Mouse (Mus musculus): ENCODE results near the gene A730049H05Rik. TPM values are rescaled to one million over a fixed set of nuclear protein-coding genes. Genes with fewer than 3 reads are reported as not detected.

Gene A730049H05Rik
- polyA plus RNA-seq, 1 experiment = not detected

- 58% methylated on average over 5 of the region's 5 CpGs for WGBS
- H3K27ac ChIP-seq (ENCODE audit: insufficient read depth, low read depth, low read length) = no peak overlapping the region
- no peaks in the 10 kb centered on the region for H3K4me1 ChIP-seq (ENCODE audit: control insufficient read depth, insufficient read depth, low read length)
- TF ChIP-seq CTCF (IDR thresholded peaks at IDR 0.05; ENCODE audit: insufficient read depth, low read depth, low read length) = no peak
- TF ChIP-seq POLR2A (IDR thresholded peaks at IDR 0.05; ENCODE audit: insufficient read depth, low read depth, low read length) = no peak
- no peak overlapping the region for H3K4me3 ChIP-seq (ENCODE audit: insufficient read depth, low read depth, low read length)
These were observed 5.3 kb downstream of the A730049H05Rik start for GRCm38 (mm10) chr6:92821606-92822005.

- Histone ChIP-seq H3K4me3 (ENCODE audit: insufficient read depth, low read depth, low read length) (no peak overlapping the region), H3K27ac (ENCODE audit: insufficient read depth, low read depth, low read length) (no peak overlapping the region), H3K4me1 (ENCODE audit: control insufficient read depth, insufficient read depth, low read length) (no peaks in the 10 kb centered on the region)
- 57% methylated on average over 6 of the region's 6 CpGs for WGBS
- no peak for TF ChIP-seq CTCF (IDR thresholded peaks at IDR 0.05; ENCODE audit: insufficient read depth, low read depth, low read length)
- TF ChIP-seq POLR2A (IDR thresholded peaks at IDR 0.05; ENCODE audit: insufficient read depth, low read depth, low read length) = no peak
These were observed 5.7 kb downstream of the A730049H05Rik start for GRCm38 (mm10) chr6:92822006-92822405.

GRCm38 (mm10) chr6:92823991-92824390, 7.7 kb downstream of the A730049H05Rik start:
- 77% methylated on average over 7 of the region's 7 CpGs for WGBS
- H3K4me3 ChIP-seq (ENCODE audit: insufficient read depth, low read depth, low read length) = no peak overlapping the region
- TF ChIP-seq CTCF (IDR thresholded peaks at IDR 0.05; ENCODE audit: insufficient read depth, low read depth, low read length) (no peak), POLR2A (IDR thresholded peaks at IDR 0.05; ENCODE audit: insufficient read depth, low read depth, low read length) (no peak)
- no peak overlapping the region for H3K27ac ChIP-seq (ENCODE audit: insufficient read depth, low read depth, low read length)
- H3K4me1 ChIP-seq (ENCODE audit: control insufficient read depth, insufficient read depth, low read length) = no peaks in the 10 kb centered on the region

GRCm38 (mm10) chr6:92826561-92826960, 10.3 kb downstream of the A730049H05Rik start:
- no peak for TF ChIP-seq POLR2A (IDR thresholded peaks at IDR 0.05; ENCODE audit: insufficient read depth, low read depth, low read length)
- no peak for TF ChIP-seq CTCF (IDR thresholded peaks at IDR 0.05; ENCODE audit: insufficient read depth, low read depth, low read length)
- no peak overlapping the region for H3K4me3 ChIP-seq (ENCODE audit: insufficient read depth, low read depth, low read length)
- no peak overlapping the region for H3K27ac ChIP-seq (ENCODE audit: insufficient read depth, low read depth, low read length)
- no peaks in the 10 kb centered on the region for H3K4me1 ChIP-seq (ENCODE audit: control insufficient read depth, insufficient read depth, low read length)
- 87% methylated on average over 5 of the region's 5 CpGs for WGBS

- no peak overlapping the region for H3K27ac ChIP-seq (ENCODE audit: insufficient read depth, low read depth, low read length)
- no peak overlapping the region for H3K4me3 ChIP-seq (ENCODE audit: insufficient read depth, low read depth, low read length)
- H3K4me1 ChIP-seq (ENCODE audit: control insufficient read depth, insufficient read depth, low read length) = no peaks in the 10 kb centered on the region
- no peak for TF ChIP-seq CTCF (IDR thresholded peaks at IDR 0.05; ENCODE audit: insufficient read depth, low read depth, low read length)
- TF ChIP-seq POLR2A (IDR thresholded peaks at IDR 0.05; ENCODE audit: insufficient read depth, low read depth, low read length) = no peak
- 65% methylated on average over 5 of the region's 5 CpGs for WGBS
These were observed 11.1 kb downstream of the A730049H05Rik start for GRCm38 (mm10) chr6:92827360-92827759.

- H3K4me1 ChIP-seq (ENCODE audit: control insufficient read depth, insufficient read depth, low read length) = no peaks in the 10 kb centered on the region
- H3K4me3 ChIP-seq (ENCODE audit: insufficient read depth, low read depth, low read length) = no peak overlapping the region
- TF ChIP-seq POLR2A (IDR thresholded peaks at IDR 0.05; ENCODE audit: insufficient read depth, low read depth, low read length) (no peak), CTCF (IDR thresholded peaks at IDR 0.05; ENCODE audit: insufficient read depth, low read depth, low read length) (no peak)
- WGBS = 96% methylated on average over 2 of the region's 2 CpGs
- no peak overlapping the region for H3K27ac ChIP-seq (ENCODE audit: insufficient read depth, low read depth, low read length)
These were observed 12.9 kb downstream of the A730049H05Rik start for GRCm38 (mm10) chr6:92829148-92829547.

- no peak for TF ChIP-seq CTCF (IDR thresholded peaks at IDR 0.05; ENCODE audit: insufficient read depth, low read depth, low read length)
- TF ChIP-seq POLR2A (IDR thresholded peaks at IDR 0.05; ENCODE audit: insufficient read depth, low read depth, low read length) = no peak
- Histone ChIP-seq H3K27ac (ENCODE audit: insufficient read depth, low read depth, low read length) (no peak overlapping the region), H3K4me3 (ENCODE audit: insufficient read depth, low read depth, low read length) (no peak overlapping the region), H3K4me1 (ENCODE audit: control insufficient read depth, insufficient read depth, low read length) (no peaks in the 10 kb centered on the region)
- WGBS = 70% methylated on average over 2 of the region's 2 CpGs
These were observed 14.8 kb downstream of the A730049H05Rik start for GRCm38 (mm10) chr6:92831106-92831505.

GRCm38 (mm10) chr6:92842000-92842399, 25.7 kb downstream of the A730049H05Rik start:
- Histone ChIP-seq H3K4me3 (ENCODE audit: insufficient read depth, low read depth, low read length) (no peak overlapping the region), H3K4me1 (ENCODE audit: control insufficient read depth, insufficient read depth, low read length) (no peaks in the 10 kb centered on the region), H3K27ac (ENCODE audit: insufficient read depth, low read depth, low read length) (no peak overlapping the region)
- TF ChIP-seq CTCF (IDR thresholded peaks at IDR 0.05; ENCODE audit: insufficient read depth, low read depth, low read length) = no peak
- 61% methylated on average over 2 of the region's 2 CpGs for WGBS

- H3K4me1 ChIP-seq (ENCODE audit: control insufficient read depth, insufficient read depth, low read length) = no peaks in the 10 kb centered on the region
- TF ChIP-seq POLR2A (IDR thresholded peaks at IDR 0.05; ENCODE audit: insufficient read depth, low read depth, low read length) (no peak), CTCF (IDR thresholded peaks at IDR 0.05; ENCODE audit: insufficient read depth, low read depth, low read length) (no peak)
- no peak overlapping the region for H3K27ac ChIP-seq (ENCODE audit: insufficient read depth, low read depth, low read length)
- H3K4me3 ChIP-seq (ENCODE audit: insufficient read depth, low read depth, low read length) = no peak overlapping the region
- whole genome bisulfite sequencing = 91% methylated on average over 2 of the region's 2 CpGs
These were observed 27.2 kb downstream of the A730049H05Rik start for GRCm38 (mm10) chr6:92843474-92843873.

- no peak overlapping the region for H3K27ac ChIP-seq (ENCODE audit: insufficient read depth, low read depth, low read length)
- 88% methylated on average over 8 of the region's 8 CpGs for WGBS
- TF ChIP-seq CTCF (IDR thresholded peaks at IDR 0.05; ENCODE audit: insufficient read depth, low read depth, low read length) (no peak), POLR2A (IDR thresholded peaks at IDR 0.05; ENCODE audit: insufficient read depth, low read depth, low read length) (no peak)
These were observed 29.6 kb downstream of the A730049H05Rik start for GRCm38 (mm10) chr6:92845898-92846297.

More at GRCm38 (mm10) chr6:92845898-92846297, 29.6 kb downstream of the A730049H05Rik start:
- Histone ChIP-seq H3K4me1 (ENCODE audit: control insufficient read depth, insufficient read depth, low read length) (peaks cover 5% of the 10 kb centered on the region; the same call in 1 of the 2 replicates), H3K4me3 (ENCODE audit: insufficient read depth, low read depth, low read length) (no peak overlapping the region)
